Mouse (Mus musculus) kidney, embryonic 16.5 days (tissue): Measurements from ENCODE around the gene Tnfrsf13c. TPM values are rescaled to one million over a fixed set of nuclear protein-coding genes. Genes with fewer than 3 reads are reported as not detected.
A peak's percentile ranks its signal among the peaks of the same experiment; 100 is the strongest.

ENCODE experiments used
- ATAC-seq: fragments of 200-750 bp; cut with Nextera tagmentation; 2 replicates; pipeline ENCODE4 v1.8.0; 2017; ENCODE audit warnings: moderate TSS enrichment; ENCODE audit not compliant: low FRiP score, low TSS enrichment
- H3K27ac ChIP-seq: fragments of 300-500 bp; sonication (generic); 2 replicates; pipeline ENCODE4 v1.5.1; 2014; ENCODE audit warnings: low read length
- H3K27me3 ChIP-seq: fragments of 300-500 bp; sonication (generic); 2 replicates; pipeline ENCODE4 v1.6.1; 2014; ENCODE audit warnings: low read length, control low read depth, mixed read lengths; ENCODE audit not compliant: insufficient read depth
- H3K36me3 ChIP-seq: fragments of 300-500 bp; sonication (generic); 2 replicates; pipeline ENCODE4 v1.6.1; 2014; ENCODE audit warnings: low read length, control low read depth, mixed read lengths; ENCODE audit not compliant: insufficient read depth
- H3K4me1 ChIP-seq: fragments of 300-500 bp; sonication (generic); 2 replicates; pipeline ENCODE4 v1.6.1; 2014; ENCODE audit warnings: low read length, control low read depth, mixed read lengths; ENCODE audit not compliant: insufficient read depth
- H3K4me2 ChIP-seq: fragments of 300-500 bp; sonication (generic); replicated peaks from 2 replicates; pipeline ENCODE4 v1.6.1; 2014; ENCODE audit warnings: low read depth, low read length
- H3K4me3 ChIP-seq: fragments of 300-500 bp; sonication (generic); 2 replicates; pipeline ENCODE4 v1.5.1; 2014; ENCODE audit warnings: mild to moderate bottlenecking, low read length
- H3K9ac ChIP-seq: fragments of 300-500 bp; sonication (generic); replicated peaks from 2 replicates; pipeline ENCODE4 v1.6.1; 2014; ENCODE audit warnings: low read length
- H3K9me3 ChIP-seq: fragments of 300-500 bp; sonication (generic); 2 replicates; pipeline ENCODE4 v1.6.1; 2016; ENCODE audit warnings: low read length, control low read depth
- WGBS: fragments of 180-500 bp; shearing (Covaris S2); extraction: QIAGEN DNeasy Blood & Tissue Kit; methylation state at CpG from one replicate; pipeline ENCODE4 v1.1.7; 2014; 5-methylcytosine and 5-hydroxymethylcytosine counted together
- polyA plus RNA-seq: library from polyadenylated mRNA; unstranded; fragments of >200 nt; fragmentation: Nextera tagmentation; extraction: Ambion mirVana; gene quantifications from 2 replicates; pipeline ENCODE4 v1.2.1, GENCODE M21; 2015

Tnfrsf13c gene
- polyA plus RNA-seq, 1 experiment from 2014 or later, result 0.15 TPM

GRCm38 (mm10) chr15:82231591-82232378 is 7.6 kb upstream of the Tnfrsf13c start:
- WGBS, result 62% methylated on average over 11 of the region's 11 CpGs
- no peak overlapping the region for H3K4me3 ChIP-seq

DNA sequence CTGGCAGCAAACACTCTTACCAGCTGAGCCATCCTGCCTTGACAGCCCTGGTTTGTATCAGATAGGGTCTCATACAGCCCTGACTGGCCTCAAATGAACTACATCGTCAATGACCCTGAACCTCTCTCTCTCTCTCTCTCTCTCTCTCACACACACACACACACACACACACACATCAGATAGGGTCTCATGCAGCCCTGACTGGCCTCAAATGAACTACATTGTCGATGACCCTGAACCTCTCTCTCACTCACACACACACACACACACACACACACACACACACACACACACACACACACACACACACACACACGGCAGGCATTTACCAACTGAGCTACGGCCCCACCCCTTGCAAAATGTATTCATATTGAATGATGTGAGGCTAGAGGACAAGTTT is 6.9 kb upstream of the Tnfrsf13c start:
- H3K9ac ChIP-seq, result no peak overlapping the region
- 64% methylated on average over 4 of the region's 4 CpGs for WGBS
- no peak overlapping the region for H3K4me3 ChIP-seq
- H3K27me3 ChIP-seq, result 0 out of 2 replicates have a peak, but pooled peaks cover 1% of the 10 kb centered on the region
- no peak overlapping the region for H3K27ac ChIP-seq
- H3K9me3 ChIP-seq, result no peaks in the 10 kb centered on the region
- peak; percentile 42; the same call in 1 of the 2 replicates for ATAC-seq
- no peak overlapping the region for H3K4me2 ChIP-seq
- peaks cover 5% of the 10 kb centered on the region for H3K4me1 ChIP-seq
- no peaks in the 10 kb centered on the region; the same call in 1 of the 2 replicates for H3K36me3 ChIP-seq

More at GRCm38 (mm10) chr15:82231591-82232378, 7.6 kb upstream of the Tnfrsf13c start:
- Histone ChIP-seq H3K4me2 (no peak overlapping the region), H3K27ac (no peak overlapping the region), H3K9me3 (no peaks in the 10 kb centered on the region), H3K4me1 (peaks cover 5% of the 10 kb centered on the region), H3K9ac (no peak overlapping the region), H3K36me3 (no peaks in the 10 kb centered on the region; the same call in 1 of the 2 replicates), H3K27me3 (no peaks in the 10 kb centered on the region)
- ATAC-seq, result no peak

DNA sequence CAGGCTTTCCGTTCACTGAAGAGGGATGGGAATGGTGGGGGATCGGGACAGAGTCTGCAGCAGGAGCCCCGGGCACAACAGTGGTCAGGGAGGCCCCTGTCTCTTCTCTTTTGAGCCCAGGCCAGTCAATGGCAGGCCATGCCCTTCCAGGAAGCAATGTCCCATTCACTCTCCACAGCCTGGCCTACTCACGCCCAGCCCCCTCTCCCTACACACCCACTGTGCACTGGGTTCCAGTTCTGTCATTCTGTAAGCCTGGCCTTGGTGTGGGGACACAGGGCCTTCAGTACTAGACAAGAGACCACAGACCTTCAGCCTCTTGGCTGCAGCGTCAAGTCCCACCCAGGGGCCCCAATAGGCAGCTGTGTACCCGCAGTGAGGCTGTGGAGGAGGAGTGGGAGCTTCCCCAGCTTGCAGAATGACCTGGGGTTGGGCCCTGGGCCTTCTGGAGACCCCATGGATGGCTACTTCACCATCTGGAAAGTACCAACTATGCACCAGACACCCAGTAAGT is 6.0 kb upstream of the Tnfrsf13c start:
- Histone ChIP-seq H3K4me2 (no peak overlapping the region), H3K9ac (no peak overlapping the region), H3K4me3 (no peak overlapping the region), H3K36me3 (no peaks in the 10 kb centered on the region; the same call in 1 of the 2 replicates), H3K9me3 (no peaks in the 10 kb centered on the region), H3K4me1 (peaks cover 5% of the 10 kb centered on the region), H3K27me3 (0 out of 2 replicates have a peak, but pooled peaks cover 3% of the 10 kb centered on the region), H3K27ac (no peak overlapping the region)
- ATAC-seq, result no peak
- 79% methylated on average over 6 of the region's 6 CpGs for WGBS

DNA sequence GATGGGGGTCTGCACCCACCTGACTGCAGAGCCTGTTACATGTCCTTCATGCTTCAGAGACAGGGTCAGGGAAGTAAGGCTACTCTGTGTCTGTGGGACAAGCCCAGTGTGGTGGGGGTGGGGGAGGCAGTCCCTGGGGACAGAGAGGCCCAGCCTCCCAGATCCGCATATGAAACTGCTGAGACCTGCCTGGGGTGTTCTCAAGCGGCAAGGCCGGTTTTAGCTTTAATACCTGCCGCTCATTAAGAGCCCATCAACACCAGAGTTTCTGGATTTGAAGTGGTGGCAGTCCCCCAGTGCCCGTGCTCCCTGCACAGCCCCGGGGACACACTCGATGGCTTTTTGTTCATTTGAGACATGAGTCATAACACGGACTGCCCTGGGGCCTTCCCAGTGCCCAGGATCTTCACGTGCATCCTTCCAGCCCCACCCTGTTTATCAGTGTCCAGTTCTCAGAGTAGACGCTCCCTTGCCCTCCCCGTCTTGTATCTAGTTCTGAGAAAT is 5.4 kb upstream of the Tnfrsf13c start:
- 36% methylated on average over 11 of the region's 11 CpGs for WGBS
- Histone ChIP-seq H3K4me1 (peaks cover 5% of the 10 kb centered on the region), H3K27ac (no peak overlapping the region), H3K36me3 (no peaks in the 10 kb centered on the region; the same call in 1 of the 2 replicates), H3K4me2 (no peak overlapping the region), H3K4me3 (no peak overlapping the region), H3K27me3 (peaks cover 3% of the 10 kb centered on the region; the same call in 1 of the 2 replicates), H3K9me3 (no peaks in the 10 kb centered on the region), H3K9ac (no peak overlapping the region)
- ATAC-seq, result peak; percentile 30; the same call in 1 of the 2 replicates

DNA sequence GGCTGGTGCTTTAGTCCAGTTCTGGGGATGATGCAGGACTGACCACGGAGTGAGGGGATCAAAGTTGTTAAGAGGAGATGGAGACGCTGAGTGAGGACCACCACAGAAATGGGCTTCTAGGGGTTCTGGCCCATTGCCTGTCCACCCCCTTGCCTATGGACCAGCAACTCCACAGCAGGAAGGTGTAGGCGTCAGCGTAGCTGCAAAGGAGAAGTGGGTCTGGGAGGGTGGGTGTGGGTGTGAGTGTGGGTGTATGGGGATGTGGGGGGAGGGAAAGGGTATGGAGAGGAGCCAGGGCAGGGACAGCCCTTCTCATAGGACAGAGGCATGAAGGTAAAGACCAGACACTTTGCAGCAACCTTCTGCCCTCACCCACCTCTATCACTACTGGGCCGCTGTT is 1.6 kb upstream of the Tnfrsf13c start:
- peaks cover 9% of the 10 kb centered on the region for H3K27me3 ChIP-seq
- 91% methylated on average over 5 of the region's 5 CpGs for WGBS
- H3K27ac ChIP-seq, result no peak overlapping the region
- no peak overlapping the region for H3K9ac ChIP-seq
- H3K4me3 ChIP-seq, result no peak overlapping the region
- no peaks in the 10 kb centered on the region for H3K9me3 ChIP-seq
- no peak for ATAC-seq
- peaks cover 16% of the 10 kb centered on the region for H3K4me1 ChIP-seq
- no peak overlapping the region for H3K4me2 ChIP-seq
- no peaks in the 10 kb centered on the region for H3K36me3 ChIP-seq

DNA sequence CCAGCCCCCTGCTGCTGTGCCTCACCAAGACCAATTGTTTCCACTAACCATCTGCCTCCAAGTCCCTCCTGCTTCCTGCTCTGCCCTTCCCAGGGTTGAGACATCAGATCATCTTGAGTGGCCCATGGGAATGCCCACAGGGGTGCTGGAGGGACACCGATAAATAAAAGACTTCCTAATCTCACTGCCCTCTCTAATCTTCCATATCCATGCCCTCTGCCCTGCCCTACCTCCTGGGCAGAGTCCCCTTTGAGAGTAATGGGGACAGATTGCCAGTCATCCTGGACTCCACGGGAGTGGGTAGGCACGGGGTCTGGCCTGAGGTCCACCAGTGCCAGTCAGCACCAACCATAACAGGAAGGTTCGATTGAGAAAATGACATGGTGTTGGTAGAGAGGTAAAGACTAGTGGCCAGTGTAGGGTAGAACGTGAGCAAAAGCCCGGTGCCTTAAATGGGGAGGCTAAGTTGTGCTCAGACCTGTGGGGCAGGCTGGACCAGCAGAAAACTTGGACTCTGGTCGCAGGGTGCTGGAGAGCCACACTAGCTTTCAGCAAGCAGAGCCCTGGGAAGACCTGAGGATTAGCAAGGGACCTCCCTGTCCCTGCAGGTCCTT is 540 bp upstream of the Tnfrsf13c start:
- Histone ChIP-seq H3K27me3 (peaks cover 9% of the 10 kb centered on the region), H3K27ac (no peak overlapping the region), H3K4me2 (peak overlapping the region; percentile 60), H3K4me1 (peaks cover 15% of the 10 kb centered on the region), H3K9ac (no peak overlapping the region), H3K36me3 (no peaks in the 10 kb centered on the region), H3K4me3 (peak overlapping the region; percentile 40), H3K9me3 (no peaks in the 10 kb centered on the region)
- ATAC-seq, result no peak
- WGBS, result 49% methylated on average over 7 of the region's 7 CpGs

- H3K4me1 ChIP-seq, result peaks cover 11% of the 10 kb centered on the region
- no peak overlapping the region for H3K4me3 ChIP-seq
- no peak overlapping the region for H3K9ac ChIP-seq
- ATAC-seq, result no peak
- 61% methylated on average over 7 of the region's 7 CpGs for WGBS
- no peak overlapping the region for H3K4me2 ChIP-seq
- H3K36me3 ChIP-seq, result no peaks in the 10 kb centered on the region
- no peaks in the 10 kb centered on the region for H3K9me3 ChIP-seq
- H3K27ac ChIP-seq, result no peak overlapping the region
- H3K27me3 ChIP-seq, result peaks cover 9% of the 10 kb centered on the region
These were observed 918 bp downstream of the Tnfrsf13c start for GRCm38 (mm10) chr15:82223251-82223650.

DNA sequence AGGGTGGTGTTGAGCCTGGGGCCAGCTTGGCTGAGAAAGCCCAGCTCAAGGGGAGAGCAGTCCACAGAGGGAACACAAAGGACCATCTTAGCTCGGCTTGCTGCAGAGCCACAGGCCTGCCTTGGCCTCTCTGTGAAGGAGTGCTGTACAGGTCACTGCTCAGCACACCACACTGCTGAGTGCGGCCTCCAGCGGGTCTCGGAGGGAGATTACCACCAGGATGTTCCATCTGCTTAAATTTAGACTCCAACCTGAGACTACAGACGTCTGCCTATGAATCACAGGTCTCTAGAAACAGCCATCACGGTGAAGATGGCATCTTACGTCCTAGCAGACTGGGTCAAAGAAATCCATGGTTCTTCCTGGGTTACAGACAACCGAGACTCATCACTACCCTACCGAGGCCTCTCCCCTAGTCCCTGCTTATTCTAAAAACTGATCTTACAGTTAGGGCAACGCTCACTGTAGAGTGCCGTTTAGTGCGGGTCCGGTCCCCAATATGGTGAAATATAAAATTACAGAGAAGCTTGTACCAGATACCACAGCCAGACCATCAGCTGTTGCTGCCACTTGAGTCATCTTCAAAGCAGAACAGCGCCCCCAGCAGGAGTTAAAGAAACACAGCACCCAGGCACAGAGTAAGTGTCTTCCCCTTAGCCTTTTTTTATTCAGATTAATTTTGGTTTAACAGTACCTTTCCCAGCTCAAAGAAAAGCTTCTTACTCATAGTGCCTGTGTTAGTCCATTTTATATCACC is 2.9 kb downstream of the Tnfrsf13c start:
- ATAC-seq, result no peak

GRCm38 (mm10) chr15:82220003-82220675 is 4.0 kb downstream of the Tnfrsf13c start:
- Histone ChIP-seq H3K9ac (no peak overlapping the region), H3K4me3 (no peak overlapping the region), H3K27me3 (peaks cover 29% of the 10 kb centered on the region), H3K27ac (no peak overlapping the region), H3K4me2 (no peak overlapping the region), H3K36me3 (no peaks in the 10 kb centered on the region), H3K9me3 (no peaks in the 10 kb centered on the region), H3K4me1 (peaks cover 11% of the 10 kb centered on the region)
- WGBS, result 80% methylated on average over 11 of the region's 12 CpGs
- ATAC-seq, result no peak

More for the DNA sequence above, 2.9 kb downstream of the Tnfrsf13c start:
- Histone ChIP-seq H3K4me1 (peaks cover 11% of the 10 kb centered on the region), H3K9ac (no peak overlapping the region), H3K4me2 (no peak overlapping the region), H3K4me3 (no peak overlapping the region), H3K36me3 (no peaks in the 10 kb centered on the region), H3K27me3 (peaks cover 20% of the 10 kb centered on the region), H3K27ac (no peak overlapping the region), H3K9me3 (no peaks in the 10 kb centered on the region)
- 61% methylated on average over 14 of the region's 14 CpGs for WGBS
